Mouse (Mus musculus) layer of hippocampus, adult 9-11 months (tissue): Measurements from ENCODE around the gene Epn1.
A peak's percentile ranks its signal among the peaks of the same experiment; 100 is the strongest.

Experiments
- DNase-seq: peaks from one replicate; pipeline ENCODE4 v3.0.0; 2022

The Epn1 gene

DNA sequence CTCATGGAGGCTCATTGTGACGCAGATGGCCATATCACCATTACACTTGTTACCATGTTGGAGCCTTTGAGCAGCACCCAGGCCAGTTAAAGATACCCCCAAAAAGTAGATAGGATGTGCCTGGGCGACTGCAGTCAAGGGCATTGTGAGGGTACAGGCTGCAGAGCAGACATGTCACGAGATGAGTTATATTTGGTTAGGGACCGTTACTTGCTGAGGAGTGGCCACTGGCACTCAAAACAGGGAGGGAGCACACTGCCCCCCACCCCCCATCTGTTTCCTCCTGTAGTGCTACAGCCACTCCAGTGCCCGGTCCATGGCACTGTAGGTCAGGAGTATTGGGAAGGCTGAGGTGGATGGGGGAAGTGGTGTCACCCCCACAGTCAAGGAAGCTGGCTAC lies 18.7 kb downstream of the Epn1 start:
- DNase-seq, result no peak

DNA sequence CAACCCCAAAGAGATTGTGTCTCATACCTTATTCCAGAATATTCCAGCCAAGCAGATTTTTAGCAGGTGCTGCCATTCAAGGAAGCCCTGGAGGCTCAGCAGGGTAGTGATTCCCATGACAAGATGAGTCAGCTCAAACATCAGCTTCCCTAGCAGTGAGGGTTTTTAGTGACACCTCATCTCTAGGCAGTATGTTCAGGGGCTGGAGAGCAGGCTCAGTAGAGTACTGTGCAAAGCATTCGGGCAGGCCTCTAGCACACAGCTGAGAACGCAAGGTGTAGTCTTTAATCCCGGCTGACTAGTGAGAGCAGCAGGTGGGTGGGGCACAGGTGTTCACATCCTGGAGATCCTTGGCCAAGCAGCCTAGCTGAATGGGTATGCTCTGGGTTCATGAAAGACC lies 19.8 kb downstream of the Epn1 start:
- no peak for DNase-seq

DNA sequence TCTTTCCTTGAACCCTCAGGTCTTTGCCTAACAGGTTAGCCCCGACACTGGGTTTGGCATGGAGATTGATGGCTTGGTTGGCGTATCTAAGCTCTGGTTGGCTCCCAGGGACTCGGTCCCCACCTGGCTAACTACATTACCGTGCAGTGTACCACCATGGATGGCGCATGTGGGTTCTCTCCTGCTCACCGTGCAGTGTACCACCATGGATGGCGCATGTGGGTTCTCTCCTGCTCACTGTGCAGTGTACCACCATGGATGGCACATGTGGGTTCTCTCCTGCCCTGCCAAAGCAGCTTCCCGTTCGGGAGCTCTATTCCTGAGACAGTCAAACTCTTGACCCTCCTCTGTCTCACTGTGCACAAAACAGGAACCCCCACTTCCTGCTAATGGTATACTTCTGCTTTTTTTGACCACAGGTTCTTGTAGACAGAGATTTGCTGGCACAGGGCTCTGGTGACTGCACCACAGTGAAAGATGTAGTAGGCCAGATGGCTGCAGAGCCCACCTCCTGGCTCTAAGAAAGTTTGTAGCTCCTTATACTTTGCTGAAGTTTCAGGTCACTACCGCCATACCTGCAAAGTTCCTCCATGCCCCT lies 21.1 kb downstream of the Epn1 start:
- peak; percentile 81 for DNase-seq

DNA sequence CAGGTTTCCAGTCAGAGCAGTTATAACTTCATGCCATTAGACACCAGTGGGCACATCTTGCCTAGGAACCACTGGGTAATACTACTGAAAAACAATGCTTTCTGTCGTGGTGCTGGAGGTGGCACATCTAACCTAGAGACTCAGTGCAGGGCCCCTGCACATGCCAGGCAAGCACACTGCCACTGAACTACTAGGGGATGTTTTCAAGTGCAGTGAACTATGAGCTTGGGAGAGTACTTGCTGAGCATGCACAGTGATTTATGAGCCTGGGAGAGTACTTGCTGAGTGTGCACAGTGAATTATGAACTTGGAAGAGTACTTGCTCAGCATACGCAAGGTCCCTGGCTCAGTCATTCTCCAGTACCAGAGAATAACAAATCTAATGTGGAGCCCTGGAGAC lies 22.5 kb downstream of the Epn1 start:
- no peak for DNase-seq

DNA sequence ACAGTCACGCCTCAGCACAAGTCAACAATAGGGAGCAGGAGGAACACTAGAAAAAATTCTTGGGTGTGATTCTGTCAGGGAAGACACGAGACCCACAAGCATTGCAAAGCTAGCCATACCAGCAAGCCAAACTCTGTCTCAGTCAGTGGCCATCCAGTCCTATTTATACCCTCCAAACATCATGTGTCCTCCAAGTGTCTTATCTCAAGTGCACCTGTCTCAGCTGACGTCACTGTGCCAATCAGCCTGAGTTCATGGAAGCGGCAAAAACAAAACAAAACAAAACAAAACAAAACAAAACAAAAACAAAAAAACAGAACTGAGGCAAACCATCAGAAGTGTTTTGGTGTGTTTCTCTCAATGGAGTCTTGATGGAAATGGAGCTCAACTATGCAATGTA lies 28.2 kb downstream of the Epn1 start:
- no peak for DNase-seq

DNA sequence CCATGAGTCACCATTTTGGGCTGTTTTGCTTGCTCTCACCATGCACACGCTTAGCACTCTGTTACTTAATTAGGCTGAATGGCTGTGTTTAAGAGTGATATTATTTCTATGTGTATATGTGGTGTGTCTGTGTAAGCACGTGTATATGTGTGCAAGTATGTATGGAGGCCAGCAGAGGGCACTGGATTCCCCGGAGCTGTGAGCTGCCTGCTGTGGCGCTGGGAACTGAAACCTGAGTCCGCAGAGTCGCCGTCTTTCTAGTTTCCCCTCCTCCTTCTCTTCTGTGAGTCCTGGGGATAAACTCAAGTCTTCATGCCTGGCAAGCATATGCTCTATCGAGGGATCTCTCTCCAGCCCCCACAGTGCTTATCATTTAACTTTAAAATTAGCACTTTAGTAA lies 29.3 kb downstream of the Epn1 start:
- no peak for DNase-seq

DNA sequence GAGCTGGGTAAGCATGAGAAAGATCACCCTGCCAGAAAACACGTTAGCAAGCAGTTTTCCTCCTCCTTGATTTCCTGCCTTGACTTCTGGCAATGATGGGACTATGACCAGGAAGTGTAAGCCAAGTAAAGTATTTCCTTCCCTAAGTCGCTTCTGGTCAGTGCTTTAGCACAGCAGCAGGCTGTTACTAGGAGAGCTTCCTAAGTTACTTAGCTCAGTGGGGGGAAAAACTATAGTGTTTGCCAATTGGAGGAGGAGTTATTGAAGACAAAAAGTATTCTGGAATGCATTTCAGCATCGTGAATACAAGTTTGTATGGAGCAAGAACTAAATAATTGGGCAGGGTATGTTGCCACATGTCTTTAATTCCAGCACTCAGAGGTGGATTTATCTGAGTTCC lies 32.7 kb downstream of the Epn1 start:
- DNase-seq, result no peak

DNA sequence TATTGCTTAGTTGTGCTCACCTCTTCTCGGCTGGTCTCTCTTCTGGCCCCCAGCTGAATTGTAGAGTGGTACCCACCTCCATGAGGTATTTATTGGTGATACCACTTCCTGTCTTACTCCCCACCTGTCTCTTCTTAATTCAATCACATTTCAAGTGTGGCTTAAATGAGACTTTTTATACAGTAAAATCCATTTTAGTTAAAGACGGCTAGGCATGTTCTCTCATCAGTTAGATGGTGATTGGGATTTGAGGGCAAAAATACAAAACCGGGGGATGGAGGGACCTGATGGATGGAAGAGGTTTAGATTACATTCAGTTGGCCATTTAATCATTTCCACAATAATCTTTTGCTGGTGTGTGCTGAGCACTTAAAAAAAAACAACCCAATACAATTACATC lies 36.8 kb downstream of the Epn1 start, which contains the start of gene Rfpl4:
TSS of gene Rfpl4 (minus strand) at position 101 of the 400 bp plus-strand sequence.
- DNase-seq, result no peak

DNA sequence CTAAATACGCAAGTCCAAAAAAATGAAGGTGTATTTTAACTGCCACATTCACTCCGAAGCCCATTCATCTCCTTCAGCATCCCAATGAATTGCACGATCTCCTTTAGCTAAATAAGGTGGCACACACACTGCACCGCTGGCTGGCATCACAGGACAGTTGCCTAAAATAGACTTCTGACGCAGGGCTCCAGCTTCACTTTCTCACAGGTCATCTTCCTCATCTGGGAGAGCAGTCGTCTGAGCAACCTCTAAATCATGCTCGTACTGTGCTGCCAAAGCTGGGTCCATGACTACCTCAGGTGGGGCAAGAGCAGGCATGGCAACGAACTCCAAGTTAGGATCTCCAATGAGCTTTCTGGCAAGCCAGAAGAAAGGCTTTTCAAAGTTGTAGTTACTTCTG lies 45.0 kb downstream of the Epn1 start:
- DNase-seq, result no peak

DNA sequence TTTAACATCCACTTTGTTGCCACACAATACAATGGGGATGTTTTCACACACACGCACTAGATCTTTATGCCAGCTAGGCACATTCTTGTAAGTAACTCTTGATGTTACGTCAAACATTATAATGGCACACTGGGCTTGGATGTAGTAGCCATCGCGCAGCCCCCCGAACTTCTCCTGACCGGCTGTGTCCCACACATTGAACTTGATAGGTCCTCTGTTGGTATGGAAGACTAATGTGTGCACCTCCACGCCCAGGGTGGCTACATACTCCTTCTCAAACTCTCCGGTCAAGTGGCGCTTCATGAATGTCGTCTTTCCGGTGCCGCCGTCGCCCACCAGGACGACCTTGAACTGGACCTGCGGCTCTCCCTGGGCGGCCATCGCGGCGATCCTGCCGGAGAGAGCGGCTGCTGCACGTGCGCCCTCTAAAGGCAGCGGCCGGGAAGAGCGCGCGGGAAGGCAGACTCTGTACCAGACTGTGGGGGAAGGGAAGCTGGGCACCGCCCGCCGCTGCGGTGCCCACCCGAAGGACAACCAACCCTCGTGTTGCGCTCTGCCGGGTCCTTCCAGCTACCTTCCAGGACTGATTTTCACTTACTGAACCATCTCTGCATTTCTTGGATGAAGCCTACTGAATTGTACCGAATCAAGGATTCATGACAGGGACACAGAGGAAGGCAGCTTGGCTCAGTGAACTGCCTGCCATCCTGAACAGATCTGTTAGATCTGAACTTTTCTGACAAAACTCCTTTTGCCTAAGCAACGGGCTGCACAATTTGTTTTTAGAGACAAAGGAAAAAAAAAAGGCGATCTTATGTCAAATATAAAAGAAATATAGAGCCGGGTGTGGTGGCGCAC lies 45.7 kb downstream of the Epn1 start, which contains the start of gene Rasl2-9:
TSS of gene Rasl2-9 (minus strand) at position 402 of the 858 bp plus-strand sequence.
- peak; percentile 78 for DNase-seq
